Mouse (Mus musculus) T-helper 17 cell (primary cell): ENCODE measurements around the gene Acbd4.

Experiments used
- in situ Hi-C, 2 experiments: fragments of 300-600 bp; cut with MboI, MseI; formaldehyde crosslinking; loops; 1 replicate in 1 of 2; 2 replicates in 1 of 2; pipeline ENCODE4 v1.15.1; 2025; ENCODE audit warnings: high pct_unique_total_duplicates in 2 of 2

Gene Acbd4

GRCm38 (mm10) chr11:103136039-103136577, 34.6 kb downstream of the Acbd4 start:
- in situ Hi-C loops, result loop anchor here in 1 of 2 experiments (5.0 kb wide), 1 partner anchor 34 kb away; the partner anchor contains the start of genes Acbd4 and Plcd3

DNA sequence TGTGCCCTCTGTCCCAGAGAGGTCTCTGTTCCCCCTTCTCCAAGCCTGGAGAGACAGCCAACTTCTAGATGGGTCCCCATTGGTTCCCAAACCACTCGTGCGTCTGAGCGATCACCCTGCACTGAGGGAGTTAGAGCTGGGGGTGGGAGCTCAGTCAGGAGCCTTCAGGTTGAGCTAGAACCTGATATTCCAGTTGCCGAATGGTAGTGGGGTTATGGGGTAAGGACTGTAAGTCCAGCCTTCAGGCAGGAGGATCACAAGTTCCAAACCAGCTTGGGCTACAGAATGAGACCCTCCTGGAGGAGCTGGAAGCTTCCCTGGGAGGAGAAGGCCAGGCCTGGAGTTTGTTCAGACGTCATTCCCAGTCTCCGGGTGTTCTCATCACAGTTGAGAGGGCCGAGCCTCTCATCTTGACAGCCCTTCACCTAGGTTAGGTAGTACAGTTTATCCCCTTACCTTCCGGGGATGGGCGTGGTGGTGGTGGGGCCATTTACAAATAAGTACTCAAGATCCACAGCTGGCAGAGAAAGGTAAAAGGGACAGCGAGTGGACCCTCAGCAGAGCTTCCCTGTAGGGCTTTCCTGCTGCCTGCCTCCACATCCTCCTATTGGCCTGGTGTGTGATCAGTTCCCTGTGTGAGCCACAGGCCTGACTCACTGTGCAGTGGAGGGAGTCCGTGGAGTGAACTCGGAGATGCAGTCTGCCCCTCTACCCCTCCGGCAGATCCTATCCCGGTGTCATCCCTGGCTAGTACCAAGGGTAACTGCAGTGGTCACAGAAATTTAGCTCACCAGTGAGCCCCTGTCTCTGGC, 38.7 kb downstream of the Acbd4 start:
- in situ Hi-C loops, result loop anchor here in 1 of 2 experiments (5.0 kb wide), 1 partner anchor 38 kb away; the partner anchor contains the start of genes Acbd4 and Plcd3

- in situ Hi-C loops, result no loop called here
Observed at GRCm38 (mm10) chr11:103140763-103141100, 39.2 kb downstream of the Acbd4 start.

GRCm38 (mm10) chr11:103141101-103141943, 39.8 kb downstream of the Acbd4 start:
- in situ Hi-C loops, result no loop called here

- in situ Hi-C loops, result no loop called here
Observed at GRCm38 (mm10) chr11:103141944-103142255, 40.4 kb downstream of the Acbd4 start.

GRCm38 (mm10) chr11:103142441-103143182, 41.1 kb downstream of the Acbd4 start:
- in situ Hi-C loops, result no loop called here

- in situ Hi-C loops, result no loop called here
Observed at GRCm38 (mm10) chr11:103144309-103145285, 43.1 kb downstream of the Acbd4 start.

GRCm38 (mm10) chr11:103146386-103146785, 44.9 kb downstream of the Acbd4 start:
- in situ Hi-C loops, result no loop called here

DNA sequence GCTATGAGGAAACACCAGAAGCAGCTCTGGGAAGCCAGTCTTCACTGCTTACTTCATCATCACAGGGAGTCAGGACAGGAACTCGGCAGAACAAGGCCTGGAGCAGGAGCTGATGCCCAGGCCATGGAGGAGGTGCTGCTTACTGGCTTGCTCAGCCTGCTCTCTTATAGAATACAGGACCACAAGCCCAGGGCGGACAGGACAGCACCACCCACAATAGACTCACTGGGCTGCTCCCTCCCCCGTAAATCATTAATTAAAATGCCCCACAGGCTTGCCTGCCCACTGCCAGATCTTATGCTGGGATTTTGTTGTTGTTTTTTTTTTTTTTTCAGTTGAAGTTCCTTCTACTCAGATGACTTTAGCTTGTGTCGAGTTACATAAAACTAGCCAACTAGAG, 46.3 kb downstream of the Acbd4 start:
- in situ Hi-C loops, result no loop called here

GRCm38 (mm10) chr11:103149771-103150170, 48.3 kb downstream of the Acbd4 start:
- in situ Hi-C loops, result no loop called here

GRCm38 (mm10) chr11:103158621-103159478, 57.4 kb downstream of the Acbd4 start:
- in situ Hi-C loops, result loop anchor here in 1 of 2 experiments (5.0 kb wide), 1 partner anchor 57 kb away; the partner anchor contains the start of genes Acbd4 and Plcd3

DNA sequence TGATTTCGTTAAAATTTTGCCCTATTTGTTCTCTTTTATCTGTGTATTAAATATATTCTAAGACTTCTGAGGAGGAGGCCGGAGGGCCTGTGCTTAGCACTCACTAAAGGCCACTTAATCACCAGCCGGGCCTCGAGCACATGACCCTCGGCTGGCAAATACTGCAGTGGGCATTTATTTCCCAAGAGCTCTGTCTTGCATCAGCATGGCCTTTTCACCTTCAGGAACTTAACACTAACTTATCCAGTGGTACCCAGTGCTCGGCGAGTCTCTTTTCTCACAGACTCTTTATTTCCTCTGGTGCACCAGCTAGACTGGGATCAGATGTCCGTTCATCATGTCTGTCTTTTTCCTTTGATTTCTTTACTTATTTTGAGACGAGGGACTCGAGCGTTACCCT, 59.3 kb downstream of the Acbd4 start:
- in situ Hi-C loops, result no loop called here

- in situ Hi-C loops, result no loop called here
Observed at GRCm38 (mm10) chr11:103161449-103161848, 60.0 kb downstream of the Acbd4 start.
